Mouse (Mus musculus): ENCODE measurements at regions not wholly inside any gene's neighbourhood (a gene's known extent, or its start where the extent isn't known, plus 50 kb on each side); places are given as distances from the start of the nearest gene placed in this dataset.

GRCm38 (mm10) chr6:31323228-31324190, 75.0 kb upstream of the Mkln1 start:
- Histone ChIP-seq H3K9ac (ENCODE audit: low read length) (no peak overlapping the region), H3K9me3 (ENCODE audit: control insufficient read depth, low read length) (no peaks in the 10 kb centered on the region), H3K4me3 (ENCODE audit: low read depth, low read length) (no peak overlapping the region), H3K4me1 (replicated peaks; ENCODE audit: control insufficient read depth, insufficient read depth, low read length) (0 out of 2 replicates have a peak, but pooled peaks cover 2% of the 10 kb centered on the region), H3K27me3 (ENCODE audit: control insufficient read depth, insufficient read depth, low read length) (no peaks in the 10 kb centered on the region), H3K27ac (ENCODE audit: low read depth, low read length) (no peak overlapping the region), H3K4me2 (ENCODE audit: low read depth, low read length, severe bottlenecking) (no peak overlapping the region), H3K36me3 (ENCODE audit: control insufficient read depth, insufficient read depth, low read length) (no peaks in the 10 kb centered on the region)
- 74% methylated on average over 9 of the region's 9 CpGs for WGBS
- ATAC-seq (replicated peaks; ENCODE audit: low FRiP score) (no peak), DNase-seq (ENCODE audit: low spot score) (no peak)

GRCm38 (mm10) chr6:31324717-31325116, 73.8 kb upstream of the Mkln1 start:
- H3K9me3 ChIP-seq (ENCODE audit: control insufficient read depth, low read length) = no peaks in the 10 kb centered on the region
- 44% methylated on average over 6 of the region's 6 CpGs for WGBS
- ATAC-seq (replicated peaks; ENCODE audit: low FRiP score) = no peak
- no peak overlapping the region for H3K4me3 ChIP-seq (ENCODE audit: low read depth, low read length)
- no peak overlapping the region for H3K9ac ChIP-seq (ENCODE audit: low read length)
- H3K4me1 ChIP-seq (replicated peaks; ENCODE audit: control insufficient read depth, insufficient read depth, low read length) = 0 out of 2 replicates have a peak, but pooled peaks cover 2% of the 10 kb centered on the region
- no peak for DNase-seq (ENCODE audit: low spot score)
- H3K36me3 ChIP-seq (ENCODE audit: control insufficient read depth, insufficient read depth, low read length) = no peaks in the 10 kb centered on the region
- no peak overlapping the region for H3K4me2 ChIP-seq (ENCODE audit: low read depth, low read length, severe bottlenecking)
- H3K27me3 ChIP-seq (ENCODE audit: control insufficient read depth, insufficient read depth, low read length) = no peaks in the 10 kb centered on the region
- H3K27ac ChIP-seq (ENCODE audit: low read depth, low read length) = no peak overlapping the region

- Histone ChIP-seq H3K4me2 (ENCODE audit: low read depth, low read length, severe bottlenecking) (no peak overlapping the region), H3K27me3 (ENCODE audit: control insufficient read depth, insufficient read depth, low read length) (no peaks in the 10 kb centered on the region), H3K27ac (ENCODE audit: low read depth, low read length) (no peak overlapping the region), H3K4me3 (ENCODE audit: low read depth, low read length) (no peak overlapping the region), H3K9ac (ENCODE audit: low read length) (no peak overlapping the region), H3K4me1 (replicated peaks; ENCODE audit: control insufficient read depth, insufficient read depth, low read length) (0 out of 2 replicates have a peak, but pooled peaks cover 2% of the 10 kb centered on the region), H3K9me3 (ENCODE audit: control insufficient read depth, low read length) (no peaks in the 10 kb centered on the region), H3K36me3 (ENCODE audit: control insufficient read depth, insufficient read depth, low read length) (no peaks in the 10 kb centered on the region)
- DNase-seq (ENCODE audit: low spot score) (no peak), ATAC-seq (replicated peaks; ENCODE audit: low FRiP score) (no peak)
- 81% methylated on average over 1 of the region's 1 CpGs for WGBS
Observed at GRCm38 (mm10) chr6:31325621-31326020, 72.9 kb upstream of the Mkln1 start.

GRCm38 (mm10) chr6:31330327-31330726, 68.2 kb upstream of the Mkln1 start:
- H3K36me3 ChIP-seq (ENCODE audit: control insufficient read depth, insufficient read depth, low read length) = no peaks in the 10 kb centered on the region
- H3K9me3 ChIP-seq (ENCODE audit: control insufficient read depth, low read length) = no peaks in the 10 kb centered on the region
- H3K27me3 ChIP-seq (ENCODE audit: control insufficient read depth, insufficient read depth, low read length) = no peaks in the 10 kb centered on the region
- peaks cover 3% of the 10 kb centered on the region; the same call in 1 of the 2 replicates for H3K4me1 ChIP-seq (replicated peaks; ENCODE audit: control insufficient read depth, insufficient read depth, low read length)
- no peak overlapping the region for H3K27ac ChIP-seq (ENCODE audit: low read depth, low read length)
- H3K4me3 ChIP-seq (ENCODE audit: low read depth, low read length) = no peak overlapping the region
- no peak overlapping the region for H3K4me2 ChIP-seq (ENCODE audit: low read depth, low read length, severe bottlenecking)
- no peak for DNase-seq (ENCODE audit: low spot score)
- WGBS = 85% methylated on average over 7 of the region's 7 CpGs
- ATAC-seq (replicated peaks; ENCODE audit: low FRiP score) = no peak
- H3K9ac ChIP-seq (ENCODE audit: low read length) = no peak overlapping the region

- WGBS = 84% methylated on average over 3 of the region's 3 CpGs
- H3K9me3 ChIP-seq (ENCODE audit: control insufficient read depth, low read length) = no peaks in the 10 kb centered on the region
- H3K36me3 ChIP-seq (ENCODE audit: control insufficient read depth, insufficient read depth, low read length) = no peaks in the 10 kb centered on the region
- H3K4me3 ChIP-seq (ENCODE audit: low read depth, low read length) = no peak overlapping the region
- DNase-seq (ENCODE audit: low spot score) = no peak
- H3K4me1 ChIP-seq (replicated peaks; ENCODE audit: control insufficient read depth, insufficient read depth, low read length) = peaks cover 3% of the 10 kb centered on the region; the same call in 1 of the 2 replicates
- no peak for ATAC-seq (replicated peaks; ENCODE audit: low FRiP score)
- H3K4me2 ChIP-seq (ENCODE audit: low read depth, low read length, severe bottlenecking) = no peak overlapping the region
- no peak overlapping the region for H3K27ac ChIP-seq (ENCODE audit: low read depth, low read length)
- no peak overlapping the region for H3K9ac ChIP-seq (ENCODE audit: low read length)
- no peaks in the 10 kb centered on the region for H3K27me3 ChIP-seq (ENCODE audit: control insufficient read depth, insufficient read depth, low read length)
Observed at GRCm38 (mm10) chr6:31330868-31331267, 67.7 kb upstream of the Mkln1 start.

- DNase-seq (ENCODE audit: low spot score) (no peak), ATAC-seq (replicated peaks; ENCODE audit: low FRiP score) (no peak)
- H3K9ac ChIP-seq (ENCODE audit: low read length) = no peak overlapping the region
- peaks cover 3% of the 10 kb centered on the region; the same call in 1 of the 2 replicates for H3K4me1 ChIP-seq (replicated peaks; ENCODE audit: control insufficient read depth, insufficient read depth, low read length)
- H3K27me3 ChIP-seq (ENCODE audit: control insufficient read depth, insufficient read depth, low read length) = no peaks in the 10 kb centered on the region
- no peaks in the 10 kb centered on the region for H3K9me3 ChIP-seq (ENCODE audit: control insufficient read depth, low read length)
- H3K4me2 ChIP-seq (ENCODE audit: low read depth, low read length, severe bottlenecking) = no peak overlapping the region
- no peak overlapping the region for H3K4me3 ChIP-seq (ENCODE audit: low read depth, low read length)
- H3K27ac ChIP-seq (ENCODE audit: low read depth, low read length) = no peak overlapping the region
- H3K36me3 ChIP-seq (ENCODE audit: control insufficient read depth, insufficient read depth, low read length) = no peaks in the 10 kb centered on the region
- 85% methylated on average over 6 of the region's 6 CpGs for WGBS
Observed at GRCm38 (mm10) chr6:31332254-31332653, 66.3 kb upstream of the Mkln1 start.

- WGBS = 91% methylated on average over 4 of the region's 4 CpGs
- Histone ChIP-seq H3K4me1 (replicated peaks; ENCODE audit: control insufficient read depth, insufficient read depth, low read length) (peaks cover 3% of the 10 kb centered on the region; the same call in 1 of the 2 replicates), H3K9me3 (ENCODE audit: control insufficient read depth, low read length) (no peaks in the 10 kb centered on the region), H3K4me3 (ENCODE audit: low read depth, low read length) (no peak overlapping the region), H3K9ac (ENCODE audit: low read length) (no peak overlapping the region), H3K4me2 (ENCODE audit: low read depth, low read length, severe bottlenecking) (no peak overlapping the region), H3K36me3 (ENCODE audit: control insufficient read depth, insufficient read depth, low read length) (no peaks in the 10 kb centered on the region), H3K27me3 (ENCODE audit: control insufficient read depth, insufficient read depth, low read length) (no peaks in the 10 kb centered on the region), H3K27ac (ENCODE audit: low read depth, low read length) (no peak overlapping the region)
- no peak for DNase-seq (ENCODE audit: low spot score)
- ATAC-seq (replicated peaks; ENCODE audit: low FRiP score) = no peak
Observed at GRCm38 (mm10) chr6:31332714-31333113, 65.8 kb upstream of the Mkln1 start.

- Histone ChIP-seq H3K27me3 (ENCODE audit: control insufficient read depth, insufficient read depth, low read length) (no peaks in the 10 kb centered on the region), H3K4me3 (ENCODE audit: low read depth, low read length) (no peak overlapping the region), H3K27ac (ENCODE audit: low read depth, low read length) (no peak overlapping the region), H3K36me3 (ENCODE audit: control insufficient read depth, insufficient read depth, low read length) (no peaks in the 10 kb centered on the region), H3K9me3 (ENCODE audit: control insufficient read depth, low read length) (no peaks in the 10 kb centered on the region), H3K9ac (ENCODE audit: low read length) (no peak overlapping the region), H3K4me1 (replicated peaks; ENCODE audit: control insufficient read depth, insufficient read depth, low read length) (peaks cover 3% of the 10 kb centered on the region; the same call in 1 of the 2 replicates), H3K4me2 (ENCODE audit: low read depth, low read length, severe bottlenecking) (no peak overlapping the region)
- ATAC-seq (replicated peaks; ENCODE audit: low FRiP score) = no peak
- 67% methylated on average over 16 of the region's 16 CpGs for whole genome bisulfite sequencing
- no peak for DNase-seq (ENCODE audit: low spot score)
Observed at GRCm38 (mm10) chr6:31333228-31333922, 65.2 kb upstream of the Mkln1 start.
